Mouse (Mus musculus) CH12.LX (cell line): ENCODE measurements around the gene Prdx3. TPM values are rescaled to one million over a fixed set of nuclear protein-coding genes. Genes with fewer than 3 reads are reported as not detected.
A peak's percentile ranks its signal among the peaks of the same experiment; 100 is the strongest.

Experiments
- DNase-seq: peaks from one replicate; pipeline ENCODE4 v3.0.0-alpha.2; 2013; ENCODE audit errors: extremely low read depth
- H3K27ac ChIP-seq: 2 replicates; pipeline ENCODE4 v1.5.1; 2012; ENCODE audit warnings: low read depth, mild to moderate bottlenecking, control low read depth, moderate library complexity; ENCODE audit not compliant: insufficient read depth
- H3K27me3 ChIP-seq: replicated peaks from 2 replicates; pipeline ENCODE3; 2012; ENCODE audit warnings: inconsistent platforms
- H3K36me3 ChIP-seq, 2 experiments: replicated peaks in 1 of 2; 2 replicates each; pipeline versions ENCODE3 to v1.6.1; 2012; ENCODE audit warnings: inconsistent platforms in 1 of 2, low read length in 1 of 2, mild to moderate bottlenecking in 1 of 2, mixed read lengths in 1 of 2, moderate library complexity in 1 of 2; ENCODE audit not compliant: control insufficient read depth in 1 of 2, insufficient read depth in 1 of 2
- H3K4me1 ChIP-seq, 2 experiments: 2 replicates each; pipeline ENCODE4 v1.6.1; 2012; ENCODE audit warnings: inconsistent platforms in 1 of 2, moderate library complexity in 1 of 2; ENCODE audit not compliant: insufficient read depth in 2 of 2, control insufficient read depth in 1 of 2
- H3K4me2 ChIP-seq: 2 replicates; pipeline ENCODE4 v1.6.1; 2012; ENCODE audit warnings: low read depth, mild to moderate bottlenecking, control low read depth; ENCODE audit not compliant: poor library complexity, insufficient read depth, severe bottlenecking
- H3K4me3 ChIP-seq, 3 experiments: fragments of 150-350 bp in 1 of 3; sonication (generic) in 1 of 3; replicated peaks in 1 of 3; 2 replicates each; pipeline versions ENCODE3 to v1.5.1; 2011 to 2012; ENCODE audit warnings: low read depth in 2 of 3, low read length in 2 of 3, mild to moderate bottlenecking in 2 of 3, moderate library complexity in 2 of 3, control low read depth in 1 of 3, improper control_type of control experiment in 1 of 3, inconsistent platforms in 1 of 3, mixed read lengths in 1 of 3; ENCODE audit not compliant: poor library complexity in 1 of 3
- H3K79me2 ChIP-seq: replicated peaks from 2 replicates; pipeline ENCODE4 v1.6.1; 2012; ENCODE audit warnings: mild to moderate bottlenecking, moderate library complexity; ENCODE audit not compliant: control insufficient read depth, poor library complexity, insufficient read depth, severe bottlenecking; ENCODE audit errors: extremely low read depth
- H3K9ac ChIP-seq: 2 replicates; pipeline ENCODE4 v1.6.1; 2012; ENCODE audit warnings: low read depth, mild to moderate bottlenecking, control low read depth, moderate library complexity; ENCODE audit not compliant: insufficient read depth
- H3K9me3 ChIP-seq: replicated peaks from 2 replicates; pipeline ENCODE3; 2012; ENCODE audit warnings: low read length, inconsistent platforms, mixed read lengths
- BHLHE40 ChIP-seq: IDR thresholded peaks from 2 replicates; pipeline ENCODE4 v1.6.1; 2011; ENCODE audit warnings: mild to moderate bottlenecking, low read depth, low read length, improper control_type of control experiment
- CTCF ChIP-seq, 2 experiments: IDR thresholded peaks in 1 of 2; conservative IDR thresholded peaks in 1 of 2; 2 replicates each; pipeline ENCODE4 v1.5.1; 2011 to 2012; ENCODE audit warnings: low read depth in 2 of 2, low read length in 2 of 2, improper control_type of control experiment in 1 of 2, inconsistent platforms in 1 of 2, mild to moderate bottlenecking in 1 of 2, moderate library complexity in 1 of 2
- EP300 ChIP-seq: IDR thresholded peaks from 2 replicates; pipeline ENCODE4 v1.6.1; 2011; ENCODE audit warnings: low read length, improper control_type of control experiment
- ETS1 ChIP-seq: conservative IDR thresholded peaks from 2 replicates; pipeline ENCODE4 v1.6.1; 2012; ENCODE audit warnings: low read depth, mild to moderate bottlenecking, inconsistent platforms, low read length, improper control_type of control experiment, moderate library complexity
- GABPA ChIP-seq: IDR thresholded peaks from 2 replicates; pipeline ENCODE4 v1.6.1; 2012; ENCODE audit warnings: low read depth, low read length, improper control_type of control experiment, inconsistent platforms; ENCODE audit not compliant: insufficient replicate concordance
- IRF4 ChIP-seq: IDR thresholded peaks from 2 replicates; pipeline ENCODE4 v1.6.1; 2014; ENCODE audit warnings: low read depth, mild to moderate bottlenecking, inconsistent platforms, low read length, improper control_type of control experiment
- JUN ChIP-seq: IDR thresholded peaks from 2 replicates; pipeline ENCODE4 v1.6.1; 2011; ENCODE audit warnings: low read depth, mild to moderate bottlenecking, low read length, improper control_type of control experiment, moderate library complexity; ENCODE audit not compliant: insufficient read depth
- JUND ChIP-seq: conservative IDR thresholded peaks from 2 replicates; pipeline ENCODE4 v1.6.1; 2011; ENCODE audit warnings: low read depth, low read length, improper control_type of control experiment
- KAT2A ChIP-seq: IDR thresholded peaks from 2 replicates; pipeline ENCODE4 v1.6.1; 2012; ENCODE audit warnings: low read length, improper control_type of control experiment, inconsistent platforms; ENCODE audit not compliant: insufficient replicate concordance
- MAFK ChIP-seq: IDR thresholded peaks from 2 replicates; pipeline ENCODE4 v1.6.1; 2011; ENCODE audit warnings: low read length, improper control_type of control experiment; ENCODE audit not compliant: insufficient replicate concordance
- MYC ChIP-seq: IDR thresholded peaks from 2 replicates; pipeline ENCODE4 v1.6.1; 2011; ENCODE audit warnings: low read depth, mild to moderate bottlenecking, improper control_type of control experiment, low read length
- NRF1 ChIP-seq: IDR thresholded peaks from 2 replicates; pipeline ENCODE4 v1.6.1; 2014; ENCODE audit warnings: low read depth, mild to moderate bottlenecking, inconsistent platforms, low read length, improper control_type of control experiment, moderate library complexity
- POLR2A ChIP-seq: IDR thresholded peaks from 2 replicates; pipeline ENCODE4 v1.6.1; 2011; ENCODE audit warnings: low read depth, mild to moderate bottlenecking, improper control_type of control experiment, low read length
- POLR2AphosphoS2 ChIP-seq: IDR thresholded peaks from 2 replicates; pipeline ENCODE4 v1.6.1; 2011; ENCODE audit warnings: low read depth, low read length, improper control_type of control experiment
- RCOR1 ChIP-seq: conservative IDR thresholded peaks from 2 replicates; pipeline ENCODE4 v1.6.1; 2012; ENCODE audit warnings: low read depth, mild to moderate bottlenecking, inconsistent platforms, low read length, improper control_type of control experiment
- SIN3A ChIP-seq: IDR thresholded peaks from 2 replicates; pipeline ENCODE4 v1.6.1; 2012; ENCODE audit warnings: low read length, improper control_type of control experiment, inconsistent platforms
- SMC3 ChIP-seq: IDR thresholded peaks from 2 replicates; pipeline ENCODE4 v1.6.1; 2011; ENCODE audit warnings: low read depth, low read length, improper control_type of control experiment
- TCF12 ChIP-seq: IDR thresholded peaks from 2 replicates; pipeline ENCODE4 v1.6.1; 2014; ENCODE audit warnings: low read depth, mild to moderate bottlenecking, inconsistent platforms, low read length, improper control_type of control experiment
- ZKSCAN1 ChIP-seq: IDR thresholded peaks from 2 replicates; pipeline ENCODE4 v1.6.1; 2012; ENCODE audit warnings: low read depth, inconsistent platforms, low read length, improper control_type of control experiment, borderline replicate concordance
- ZNF384 ChIP-seq: IDR thresholded peaks from 2 replicates; pipeline ENCODE4 v1.6.1; 2012; ENCODE audit warnings: low read depth, low read length, improper control_type of control experiment, inconsistent platforms
- dilution Hi-C: fragments of 300-500 bp; cut with MboI; formaldehyde crosslinking; loops from 2 replicates; pipeline ENCODE4 v1.14.3; 2020; ENCODE audit warnings: low sequenced_read_pairs; ENCODE audit not compliant: extremely low pct_unique_long_range_greater_than_20kb, extremely low pct_ligation_motif_present
- in situ Hi-C: fragments of 300-500 bp; cut with MboI; formaldehyde crosslinking; loops from 3 replicates; pipeline ENCODE4 v1.14.3; 2019; ENCODE audit warnings: low sequenced_read_pairs, low pct_ligation_motif_present, low pct_unique_long_range_greater_than_20kb, mixed read lengths
- polyA plus RNA-seq: library from polyadenylated mRNA; unstranded; fragments of >175 nt; gene quantifications from 2 replicates; pipeline ENCODE4 v1.2.1, GENCODE M21; 2012; ENCODE audit warnings: low read depth; ENCODE audit not compliant: insufficient read length
- total RNA-seq, 2 experiments: library from RNA; depleted of rRNA; stranded (reverse); fragments of 300-350 nt in 1 of 2; fragments of >200 nt in 1 of 2; gene quantifications; 2 replicates each; pipeline ENCODE4 v1.2.3; 2012 to 2014

The Prdx3 gene
- total and polyA plus RNA-seq, 3 experiments = 180 to 427 (median 246) TPM

DNA sequence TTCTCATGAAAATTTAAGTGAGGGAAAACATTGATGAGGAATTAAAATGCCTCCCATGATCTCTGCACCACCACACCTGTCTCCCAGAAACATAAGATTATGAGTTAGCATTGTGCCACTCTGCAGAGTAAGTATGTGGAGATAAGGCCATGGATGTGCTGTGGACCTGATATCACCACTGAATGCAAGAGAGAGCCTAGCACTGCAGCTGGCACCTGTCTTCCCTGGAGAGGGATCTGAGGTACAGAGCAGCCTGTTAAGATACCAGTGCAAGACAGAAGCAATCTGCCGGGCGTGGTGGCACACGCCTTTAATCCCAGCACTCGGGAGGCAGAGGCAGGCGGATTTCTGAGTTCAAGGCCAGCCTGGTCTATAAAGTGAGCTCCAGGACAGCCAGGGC lies 31.1 kb upstream of the Prdx3 start:
- no peak for TF ChIP-seq POLR2AphosphoS2
- no peak for TF ChIP-seq ZKSCAN1
- TF ChIP-seq JUND = no peak
- TF ChIP-seq KAT2A = no peak
- no peak for TF ChIP-seq ETS1
- TF ChIP-seq IRF4 = no peak
- TF ChIP-seq CTCF (conservative IDR thresholded peaks at IDR 0.05 in 1 of 2, IDR thresholded peaks at IDR 0.05 in 1 of 2; ENCODE audit: low read depth in 2 of 2, low read length in 2 of 2) = no peak
- no peak for TF ChIP-seq TCF12
- TF ChIP-seq RCOR1 = no peak
- no peak for TF ChIP-seq ZNF384
- no peak for TF ChIP-seq EP300
- TF ChIP-seq BHLHE40 = no peak
- TF ChIP-seq JUN = no peak
- no peak for TF ChIP-seq SMC3
- TF ChIP-seq POLR2A = no peak
- TF ChIP-seq GABPA = no peak
- no peak for TF ChIP-seq MYC
- TF ChIP-seq SIN3A = no peak
- no peak for TF ChIP-seq MAFK
- TF ChIP-seq, all 38 proteins: peak for 0
- dilution Hi-C loops = no loop called here
- no peak overlapping the region for H3K4me2 ChIP-seq
- DNase-seq = no peak
- H3K9me3 ChIP-seq = peaks cover 4% of the 10 kb centered on the region
- peaks cover 8% of the 10 kb centered on the region; the same call in 1 of the 2 replicates for H3K79me2 ChIP-seq
- H3K4me3 ChIP-seq = no peak overlapping the region
- no peak overlapping the region for H3K9ac ChIP-seq
- in situ Hi-C loops = no loop called here
- no peaks in the 10 kb centered on the region for H3K27me3 ChIP-seq
- H3K4me1 ChIP-seq = peaks cover 13 to 41% of the 10 kb centered on the region in 2 experiments; a peak in 3 of 4 replicates
- H3K36me3 ChIP-seq = peaks cover 0 to 14% of the 10 kb centered on the region in 2 experiments
- no peak overlapping the region for H3K27ac ChIP-seq

DNA sequence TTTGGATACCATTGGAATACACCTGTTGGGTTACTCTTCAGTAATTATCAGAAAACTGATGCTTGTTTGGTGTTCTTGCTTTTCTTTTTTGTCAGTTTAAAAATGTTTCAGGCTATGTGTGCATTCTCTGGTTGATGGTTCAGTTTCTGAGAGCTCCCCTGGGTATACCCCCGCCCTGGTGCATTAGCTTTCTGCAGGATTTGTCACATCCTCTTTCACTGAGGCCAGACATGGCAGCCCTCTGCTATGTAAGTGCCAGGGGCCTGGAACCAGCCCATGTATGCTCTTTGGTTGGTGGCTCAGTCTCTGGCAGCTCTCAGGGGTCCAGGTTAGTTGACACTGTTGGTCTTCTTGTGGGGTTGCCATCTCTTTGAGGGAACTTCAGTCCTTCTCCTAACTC lies 29.6 kb upstream of the Prdx3 start:
- H3K9ac ChIP-seq = no peak overlapping the region
- H3K27me3 ChIP-seq = no peaks in the 10 kb centered on the region
- peaks cover 6% of the 10 kb centered on the region; the same call in 1 of the 2 replicates for H3K79me2 ChIP-seq
- H3K4me1 ChIP-seq = peaks cover 9 to 27% of the 10 kb centered on the region in 2 experiments; a peak in 3 of 4 replicates
- peak; percentile 46 for DNase-seq
- H3K4me2 ChIP-seq = peak overlapping the region; percentile 29
- in situ Hi-C loops (no loop called here), dilution Hi-C loops (no loop called here)
- peaks cover 0 to 16% of the 10 kb centered on the region in 2 experiments for H3K36me3 ChIP-seq
- H3K27ac ChIP-seq = no peak overlapping the region
- H3K9me3 ChIP-seq = peaks cover 4% of the 10 kb centered on the region
- H3K4me3 ChIP-seq = no peak overlapping the region
- TF ChIP-seq NRF1 = no peak
